Mouse (Mus musculus): ENCODE measurements around the gene Emb.
"Not testable (repeated sequence)": the region's sequence is repeated elsewhere in the genome, so short reads cannot be mapped to it uniquely, and the experiment has no call there.

Gene Emb

DNA sequence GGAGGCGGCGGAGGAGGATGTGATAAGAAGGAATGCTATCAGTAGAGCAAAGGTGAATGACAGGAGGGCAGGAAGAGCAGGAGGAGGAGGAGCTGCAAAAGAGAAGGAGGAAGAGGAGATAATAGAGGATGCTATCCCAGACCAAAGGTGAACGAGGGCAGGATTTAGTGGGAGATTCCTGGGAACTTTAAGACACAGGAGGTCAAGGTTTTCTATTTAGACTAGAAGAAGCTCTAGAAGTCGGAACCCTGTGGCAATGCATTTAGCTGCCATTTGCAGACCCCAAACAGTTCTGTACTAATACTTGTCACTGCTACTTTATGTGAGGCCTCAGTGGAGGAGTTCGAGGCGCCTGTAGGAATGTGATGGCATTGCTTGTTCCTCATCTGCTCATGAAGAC, at the start of gene Emb:
Gene Emb, plus strand, starts transcription at position 301 of the 400 bp plus-strand sequence.
- no peak for DNase-seq

GRCm38 (mm10) chr13:117163906-117164305, 44.4 kb upstream of the Emb start:
- no peak for DNase-seq

DNA sequence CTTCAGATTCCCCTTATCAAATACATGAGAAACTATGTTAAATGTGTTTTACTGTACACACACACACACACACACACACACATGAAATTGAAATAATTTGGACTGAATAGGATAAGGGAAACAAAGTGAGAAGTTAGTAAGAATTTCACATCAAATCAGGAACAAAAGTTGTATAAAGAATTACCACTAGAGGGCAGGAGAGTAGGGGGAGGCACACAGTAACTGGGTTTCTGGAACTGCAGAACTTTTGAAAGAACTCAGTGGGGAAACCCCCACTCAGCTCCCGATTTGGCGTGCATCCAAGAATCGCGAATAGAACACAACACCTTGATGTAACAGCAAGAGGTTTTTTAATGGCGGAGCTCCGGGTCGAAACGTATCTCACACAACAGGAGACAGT, 43.3 kb upstream of the Emb start:
- DNase-seq = no peak

- not testable (repeated sequence) for DNase-seq
Measured at GRCm38 (mm10) chr13:117180912-117181311, 27.4 kb upstream of the Emb start.

DNA sequence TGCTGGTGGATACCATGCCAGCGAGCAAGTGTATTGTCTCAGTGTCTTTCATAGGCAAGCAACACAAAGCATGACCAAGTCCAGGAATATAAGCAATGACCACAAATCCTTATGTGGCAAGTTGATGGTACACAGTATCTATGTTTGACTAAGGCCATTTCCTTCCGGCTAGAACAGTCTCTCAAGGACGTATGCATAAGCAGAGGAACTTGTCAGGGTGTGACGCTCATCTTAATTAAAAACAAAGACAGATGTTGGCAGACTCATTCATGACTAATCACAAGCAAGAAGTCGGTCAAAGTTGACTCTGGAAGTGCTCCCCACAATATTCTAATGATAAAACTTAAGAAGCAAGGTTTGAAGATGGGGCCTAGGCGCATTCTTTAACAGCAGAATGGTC, 25.0 kb upstream of the Emb start:
- DNase-seq = no peak

- DNase-seq = no peak
Measured at GRCm38 (mm10) chr13:117185329-117185728, 23.0 kb upstream of the Emb start.

GRCm38 (mm10) chr13:117192161-117192560, 16.2 kb upstream of the Emb start:
- no peak for DNase-seq

DNA sequence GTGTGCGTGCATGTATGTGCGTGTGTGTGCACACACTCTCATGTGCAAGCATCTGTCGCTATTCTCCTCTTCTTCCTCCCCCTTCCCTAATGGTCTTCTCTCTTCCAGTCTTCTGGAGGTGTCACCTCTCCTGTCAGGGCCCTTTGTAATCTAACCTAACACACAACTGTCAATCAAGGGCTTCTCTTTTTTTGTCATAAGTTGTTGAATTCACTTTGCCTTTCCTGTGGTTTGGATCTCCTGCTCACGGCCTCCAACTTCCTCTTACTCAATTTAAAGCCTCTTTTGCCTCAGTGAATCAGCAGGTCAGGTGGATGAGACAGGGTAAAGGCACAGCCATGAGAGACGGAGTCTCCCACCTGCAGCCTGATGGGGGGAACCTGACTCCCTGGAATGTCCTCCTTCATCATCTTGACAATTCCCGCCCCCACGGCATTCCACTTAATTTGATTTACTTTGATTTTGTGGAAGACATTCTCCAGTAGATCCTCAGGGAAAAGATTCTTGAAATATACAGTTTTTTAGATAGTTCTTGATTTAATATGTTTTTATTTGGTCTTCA, 14.8 kb upstream of the Emb start:
- DNase-seq = no peak

GRCm38 (mm10) chr13:117195569-117196495, 12.5 kb upstream of the Emb start:
- DNase-seq = no peak

DNA sequence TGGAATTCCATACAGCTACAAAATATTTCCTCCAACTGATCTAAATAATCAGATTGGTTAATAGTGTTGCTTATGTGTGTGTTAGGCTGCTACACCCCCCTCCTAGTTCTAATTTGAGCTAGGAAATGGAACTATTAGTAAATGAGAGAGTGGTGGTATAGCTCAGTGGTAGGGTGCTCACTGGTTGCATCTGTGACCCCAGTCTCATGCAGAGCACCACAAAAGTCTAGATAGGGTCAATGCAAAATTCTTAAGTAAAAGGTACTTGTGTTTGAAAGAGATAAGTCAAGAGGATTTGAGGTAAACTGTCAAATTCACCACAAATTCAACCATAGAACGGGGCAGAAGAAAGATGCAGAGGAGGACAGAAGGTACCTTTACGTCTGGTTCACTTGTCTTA, 10.7 kb upstream of the Emb start:
- no peak for DNase-seq

GRCm38 (mm10) chr13:117198402-117199083, 9.8 kb upstream of the Emb start:
- DNase-seq = peak; percentile 82

DNA sequence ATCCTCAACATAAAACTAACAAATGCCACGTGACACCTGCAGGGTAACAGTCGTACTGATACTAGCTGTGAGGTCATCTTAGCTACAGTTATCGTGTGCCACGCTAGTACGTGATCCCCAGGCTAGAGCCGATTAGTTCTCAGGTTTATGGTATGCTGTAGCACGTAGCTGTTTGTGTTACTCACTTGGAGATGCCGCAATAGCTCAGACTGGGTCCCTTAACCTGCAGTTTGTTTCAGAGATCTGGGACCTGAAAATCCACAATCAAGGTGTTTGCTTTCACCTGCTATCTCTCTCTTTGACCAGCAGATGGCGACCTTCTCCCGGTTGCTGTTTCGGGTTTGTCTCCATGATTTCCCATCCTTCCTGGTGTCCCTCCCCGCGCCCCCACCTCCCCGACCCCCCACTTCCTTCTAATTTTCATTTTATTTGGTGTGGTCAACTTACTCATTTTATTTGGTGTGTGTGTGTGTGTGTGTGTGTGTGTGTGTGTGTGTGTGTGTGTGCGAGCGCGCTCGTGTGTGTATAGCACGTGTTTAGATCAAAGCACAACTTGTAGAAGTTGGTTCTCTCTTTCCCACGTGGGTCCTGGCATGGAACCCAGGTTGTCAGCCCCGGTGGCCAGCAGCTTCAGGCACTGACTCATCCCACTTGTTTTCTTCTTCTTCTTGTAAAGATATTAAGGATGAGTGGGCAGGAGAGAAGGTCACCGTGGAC, 5.4 kb upstream of the Emb start:
- peak; percentile 66 for DNase-seq

DNA sequence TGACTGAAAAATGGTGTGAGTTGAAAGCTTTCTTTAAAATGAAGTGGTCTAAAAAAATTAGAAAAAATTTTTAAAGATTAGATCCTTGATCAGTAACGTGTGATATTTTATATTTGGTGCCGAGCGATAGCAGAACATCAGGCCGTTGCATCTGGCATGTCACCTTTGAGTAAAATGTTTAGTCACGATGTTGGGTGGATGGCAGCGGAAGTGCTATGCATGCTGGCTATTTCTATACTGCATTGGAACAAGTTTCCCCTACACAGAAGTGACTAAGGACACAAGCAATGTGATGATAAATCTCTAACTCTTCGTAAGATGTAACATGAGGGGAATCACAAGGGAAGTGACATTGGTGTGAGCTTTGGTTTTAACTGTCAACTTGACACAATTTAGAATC, 3.7 kb upstream of the Emb start:
- no peak for DNase-seq

- DNase-seq = no peak
Measured at GRCm38 (mm10) chr13:117206066-117206465, 2.3 kb upstream of the Emb start.

GRCm38 (mm10) chr13:117211386-117211875, 3.1 kb downstream of the Emb start:
- no peak for DNase-seq

DNA sequence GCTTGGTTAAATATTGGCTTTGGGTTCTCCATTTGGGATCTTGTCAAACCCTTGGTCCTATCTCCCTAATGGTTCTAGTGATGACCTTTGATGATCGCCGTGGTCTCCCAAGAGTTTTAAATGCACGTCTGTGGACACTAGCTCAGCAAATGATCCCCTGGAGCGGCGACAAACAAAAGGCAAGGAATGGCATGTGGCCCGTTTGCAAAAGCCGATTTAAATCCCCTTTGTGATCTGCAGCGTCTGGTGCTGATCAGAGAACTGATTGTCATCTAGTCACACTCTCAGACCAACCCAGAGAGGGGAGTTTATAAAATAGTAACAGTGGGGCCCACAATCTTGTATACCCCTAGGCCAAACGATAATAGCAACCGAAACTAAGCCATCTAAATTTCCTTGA, 7.1 kb downstream of the Emb start:
- peak; percentile 76 for DNase-seq

DNA sequence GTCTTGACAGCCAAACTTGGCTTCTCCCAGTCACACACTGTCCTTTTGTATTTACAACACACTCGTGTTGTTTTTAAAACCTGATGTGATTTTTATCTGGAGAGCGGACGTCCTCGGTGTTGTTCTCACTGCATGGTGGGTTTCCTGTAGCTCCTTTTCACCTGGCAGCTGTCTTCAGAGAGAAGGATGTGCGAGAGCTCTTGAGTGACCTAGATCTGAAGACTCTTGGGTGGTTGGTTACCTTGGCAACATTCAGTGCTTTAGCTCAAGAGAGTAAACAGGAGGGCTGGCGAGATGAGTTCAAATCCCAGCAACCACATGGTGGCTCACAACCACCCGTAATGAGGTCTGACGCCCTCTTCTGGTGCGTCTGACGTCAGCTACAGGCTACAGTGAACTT, 7.8 kb downstream of the Emb start:
- DNase-seq = peak; percentile 85

GRCm38 (mm10) chr13:117216752-117217363, 8.5 kb downstream of the Emb start:
- DNase-seq = no peak

GRCm38 (mm10) chr13:117217621-117218020, 9.3 kb downstream of the Emb start:
- no peak for DNase-seq

GRCm38 (mm10) chr13:117218092-117218491, 9.8 kb downstream of the Emb start:
- no peak for DNase-seq

GRCm38 (mm10) chr13:117219871-117220500, 11.7 kb downstream of the Emb start:
- DNase-seq = no peak
